ENCODE assay signal across 22 mouse cellular contexts in genomic region chr10:66354986-66355385, GRCm38 (mm10).
DNase-seq lines count a peak whose midpoint lies in the region; ATAC-seq and TF ChIP-seq lines count a peak whose summit lies in the region.
"Had no signal": no experiment of that assay in that cellular context is flagged by ENCODE, and none has a peak within 500 bp of the region (broad histone marks: within the 10 kb centered on the region; RNA-seq: fewer than 3 reads in every experiment).

No protein-coding gene starts in this region.

- H3K4me2 ChIP-seq in heart, embryonic 12.5 days: no peak overlapping the region
- H3K4me2 ChIP-seq: embryonic facial prominence, embryonic 13.5 days; forebrain, embryonic 13.5 days; hindbrain, embryonic 12.5 days; hindbrain, embryonic 15.5 days had no signal

- no peaks in the 10 kb centered on the region for H3K27me3 ChIP-seq in heart, embryonic 12.5 days (replicated peaks)
- H3K27me3 ChIP-seq: embryonic facial prominence, embryonic 13.5 days; forebrain, embryonic 13.5 days; hindbrain, embryonic 12.5 days; hindbrain, embryonic 15.5 days had no signal

- DNase-seq in cerebellum, adult 8-10 months: peak; percentile 25
- no peak for DNase-seq in cerebellum, postnatal 10 days
- DNase-seq in 3134 (ENCODE audit: extremely low read depth, insufficient read length, low spot score): peak; percentile 36
- DNase-seq in NIH3T3 (ENCODE audit: low read depth): peak; percentile 47
- no peak for DNase-seq in kidney, postnatal 36 days
- DNase-seq: adrenal gland, adult 2 months; adrenal gland, postnatal 14 days; gastrocnemius, postnatal 10 days; gastrocnemius, postnatal 36 days; heart, adult 2 months; kidney, adult 2 months had no signal

- no peak overlapping the region for H3K4me3 ChIP-seq in embryonic fibroblast, embryonic 13.5 days (ENCODE audit: insufficient read depth, low read length)
- no peak overlapping the region for H3K4me3 ChIP-seq in heart, embryonic 12.5 days
- H3K4me3 ChIP-seq: embryonic facial prominence, embryonic 10.5 days; embryonic facial prominence, embryonic 13.5 days; forebrain, embryonic 10.5 days; forebrain, embryonic 13.5 days; heart, adult 2 months; heart, embryonic 10.5 days; hindbrain, embryonic 12.5 days; hindbrain, embryonic 15.5 days had no signal

- no peaks in the 10 kb centered on the region for H3K9me3 ChIP-seq in heart, embryonic 12.5 days (replicated peaks)
- H3K9me3 ChIP-seq: embryonic facial prominence, embryonic 10.5 days; embryonic facial prominence, embryonic 13.5 days; forebrain, embryonic 10.5 days; forebrain, embryonic 13.5 days; heart, embryonic 10.5 days; hindbrain, embryonic 12.5 days; hindbrain, embryonic 15.5 days had no signal

- H3K4me1 ChIP-seq in embryonic fibroblast, embryonic 13.5 days (ENCODE audit: control insufficient read depth, insufficient read depth, low read length): peaks cover 15% of the 10 kb centered on the region
- H3K4me1 ChIP-seq in heart, embryonic 12.5 days (replicated peaks): no peaks in the 10 kb centered on the region
- H3K4me1 ChIP-seq: embryonic facial prominence, embryonic 10.5 days; embryonic facial prominence, embryonic 13.5 days; heart, embryonic 10.5 days; hindbrain, embryonic 12.5 days; hindbrain, embryonic 15.5 days had no signal

- H3K9ac ChIP-seq in heart, embryonic 12.5 days: no peak overlapping the region
- H3K9ac ChIP-seq: embryonic facial prominence, embryonic 13.5 days; forebrain, embryonic 13.5 days; hindbrain, embryonic 12.5 days; hindbrain, embryonic 15.5 days had no signal

- TF ChIP-seq CTCF in embryonic fibroblast, embryonic 13.5 days (IDR thresholded peaks at IDR 0.05; ENCODE audit: borderline replicate concordance, insufficient read depth, low read length): no peak

- WGBS in heart, embryonic 12.5 days: 61% methylated on average over 2 of the region's 2 CpGs

- TF ChIP-seq POLR2A in embryonic fibroblast, embryonic 13.5 days (IDR thresholded peaks at IDR 0.05; ENCODE audit: low read depth, low read length): no peak

- no peak for ATAC-seq in heart, embryonic 12.5 days (ENCODE audit: insufficient number of reproducible peaks, low FRiP score)
- ATAC-seq: forebrain, embryonic 13.5 days; forebrain, embryonic 16.5 days; intestine, postnatal 0 days had no signal

- H3K36me3 ChIP-seq in heart, embryonic 12.5 days: no peaks in the 10 kb centered on the region
- H3K36me3 ChIP-seq: embryonic facial prominence, embryonic 10.5 days; embryonic facial prominence, embryonic 13.5 days; forebrain, embryonic 10.5 days; heart, embryonic 10.5 days; hindbrain, embryonic 12.5 days; hindbrain, embryonic 15.5 days had no signal

- H3K27ac ChIP-seq in embryonic fibroblast, embryonic 13.5 days (ENCODE audit: insufficient read depth, low read length): peak overlapping the region; percentile 96
- no peak overlapping the region for H3K27ac ChIP-seq in heart, embryonic 12.5 days (ENCODE audit: poor library complexity, severe bottlenecking)
- H3K27ac ChIP-seq: embryonic facial prominence, embryonic 10.5 days; embryonic facial prominence, embryonic 13.5 days; forebrain, embryonic 10.5 days; forebrain, embryonic 13.5 days; heart, adult 2 months; heart, embryonic 10.5 days; hindbrain, embryonic 12.5 days; hindbrain, embryonic 15.5 days had no signal

Comparison
In these comparisons a context has a peak if more than half of its experiments do, and no peak if none do; other contexts are left out.
1. DNase-seq: peak in cerebellum, adult 8-10 months (single experiment), 3134 (single experiment) and NIH3T3 (single experiment); none in cerebellum, postnatal 10 days (0 of 2) and kidney, postnatal 36 days (0 of 2).